Mouse (Mus musculus): ENCODE data around the gene Eif4a2. TPM values are rescaled to one million over a fixed set of nuclear protein-coding genes. Genes with fewer than 3 reads are reported as not detected.

Eif4a2 gene
- polyA plus RNA-seq, 1 experiment: 4.3 TPM

DNA sequence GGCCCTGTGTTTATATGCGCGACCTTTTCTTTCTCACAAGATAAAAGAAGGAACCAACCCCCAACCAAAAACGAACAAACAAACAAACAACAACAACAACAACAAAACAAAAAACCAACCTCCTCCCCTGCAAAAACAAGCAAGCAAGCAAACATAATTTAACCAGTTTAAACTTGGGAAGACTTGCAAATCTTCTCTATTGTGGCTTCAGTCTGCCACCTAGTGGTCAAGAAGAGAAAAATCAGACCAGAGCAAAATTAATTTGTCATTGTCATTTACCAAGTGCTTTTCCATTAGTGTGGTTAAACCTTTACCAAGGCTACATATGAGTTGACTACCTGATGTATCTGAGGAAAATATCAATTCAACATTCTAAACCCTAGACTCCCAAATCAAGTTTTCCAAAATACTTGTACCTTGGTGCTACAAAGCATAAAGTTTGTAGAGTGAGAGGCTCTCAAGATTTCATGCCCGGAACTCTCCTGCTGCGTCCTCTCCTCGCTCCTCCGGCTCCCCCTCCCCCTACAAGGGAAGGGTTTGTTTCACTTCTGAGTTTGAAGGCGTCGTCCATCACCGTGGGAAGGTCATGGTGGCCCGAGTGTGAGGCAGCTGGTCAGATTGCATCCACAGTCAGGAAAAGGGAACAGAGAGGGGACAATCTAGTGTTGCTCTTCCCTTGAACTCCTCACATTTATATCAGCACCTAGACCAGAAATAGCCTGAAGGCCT lies 28.3 kb downstream of the Eif4a2 start:
- no peak for TF ChIP-seq GATA1 (IDR thresholded peaks at IDR 0.05; ENCODE audit: low read length)

DNA sequence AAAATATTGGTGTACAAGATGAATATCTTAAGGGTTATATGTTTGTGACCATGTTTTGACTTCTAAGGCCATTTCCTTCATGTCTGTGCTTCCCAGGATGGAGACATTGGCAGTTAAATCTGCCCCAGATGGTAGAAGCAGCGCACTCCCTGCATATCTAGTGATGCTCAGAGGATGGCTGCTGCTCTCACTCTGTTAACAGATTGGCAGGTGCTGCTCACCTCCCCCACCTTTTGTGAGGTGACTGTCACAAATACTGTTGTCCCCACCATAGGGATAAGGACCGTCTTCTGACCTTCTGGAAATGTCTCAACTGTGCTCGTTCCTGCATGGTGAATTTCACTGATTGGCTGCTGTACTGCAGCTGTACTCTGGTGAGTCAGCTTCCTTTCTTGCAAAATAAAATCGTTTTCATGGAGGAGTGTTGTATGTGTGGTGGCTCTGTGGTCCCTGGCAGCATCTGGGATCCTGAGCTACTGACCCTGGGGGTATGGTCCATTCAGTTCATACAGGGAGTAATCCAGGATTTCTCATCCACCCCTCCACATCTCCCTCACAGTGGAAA lies 29.2 kb downstream of the Eif4a2 start:
- TF ChIP-seq GATA1 (IDR thresholded peaks at IDR 0.05; ENCODE audit: low read length): no peak

DNA sequence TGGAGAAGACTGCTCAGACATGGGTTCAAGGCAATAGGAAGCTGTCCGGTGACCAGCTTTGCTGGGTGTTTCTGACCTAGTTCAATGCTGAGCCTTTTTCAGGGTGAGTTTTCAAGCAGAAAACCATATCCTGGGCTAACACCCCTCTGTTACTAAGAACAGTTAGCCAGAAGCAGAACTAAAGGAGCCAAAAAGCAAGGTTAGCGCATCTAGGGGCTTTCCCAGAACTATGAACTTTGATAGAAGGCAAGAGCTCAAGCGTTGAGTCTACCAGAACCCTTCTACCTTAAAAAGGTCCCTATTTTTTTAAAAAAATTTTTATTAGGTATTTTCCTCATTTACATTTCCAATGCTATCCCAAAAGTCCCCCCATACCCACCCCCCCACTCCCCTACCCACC lies 33.7 kb downstream of the Eif4a2 start:
- TF ChIP-seq GATA1 (IDR thresholded peaks at IDR 0.05; ENCODE audit: low read length): no peak

DNA sequence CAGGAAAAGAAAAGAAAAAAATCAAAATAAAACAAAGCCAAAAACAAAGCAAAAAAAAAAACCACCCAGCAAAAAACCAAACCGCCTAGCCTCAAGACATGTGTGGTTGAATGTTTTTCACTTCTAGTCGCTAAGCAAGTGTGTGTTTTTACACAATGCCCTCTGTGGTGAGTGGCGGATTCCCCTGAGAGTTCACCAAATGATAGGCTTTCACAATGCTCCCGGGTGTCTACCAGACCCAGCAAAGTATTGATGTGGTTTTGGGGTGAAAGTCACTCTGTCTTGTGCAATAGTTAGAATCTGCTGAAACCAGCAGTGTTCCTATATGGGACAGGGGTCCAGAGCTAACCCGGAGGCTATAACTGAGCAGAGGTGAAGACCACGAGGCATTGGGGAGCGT lies 37.1 kb downstream of the Eif4a2 start:
- TF ChIP-seq GATA1 (IDR thresholded peaks at IDR 0.05; ENCODE audit: low read length): no peak

DNA sequence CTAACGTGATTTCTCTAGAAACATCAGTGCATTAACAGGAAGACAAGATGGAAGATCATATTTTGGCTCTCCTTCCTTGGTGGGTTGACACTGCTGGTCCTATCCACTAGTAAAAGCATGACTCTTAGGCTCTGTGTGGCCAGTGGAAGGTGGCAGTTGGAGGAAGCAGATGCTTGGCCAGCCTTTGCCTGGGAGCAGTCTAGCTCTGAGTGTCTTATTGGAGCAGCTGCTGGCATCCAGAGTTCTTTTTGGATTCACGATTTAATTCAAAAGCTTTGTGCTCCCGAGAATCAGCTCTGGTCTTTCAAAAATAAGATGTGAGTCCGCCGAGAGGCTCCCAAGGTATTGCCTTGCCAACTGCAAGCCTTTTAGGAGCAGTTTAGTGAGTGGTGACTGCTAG lies 38.0 kb downstream of the Eif4a2 start:
- TF ChIP-seq GATA1 (IDR thresholded peaks at IDR 0.05; ENCODE audit: low read length): no peak

DNA sequence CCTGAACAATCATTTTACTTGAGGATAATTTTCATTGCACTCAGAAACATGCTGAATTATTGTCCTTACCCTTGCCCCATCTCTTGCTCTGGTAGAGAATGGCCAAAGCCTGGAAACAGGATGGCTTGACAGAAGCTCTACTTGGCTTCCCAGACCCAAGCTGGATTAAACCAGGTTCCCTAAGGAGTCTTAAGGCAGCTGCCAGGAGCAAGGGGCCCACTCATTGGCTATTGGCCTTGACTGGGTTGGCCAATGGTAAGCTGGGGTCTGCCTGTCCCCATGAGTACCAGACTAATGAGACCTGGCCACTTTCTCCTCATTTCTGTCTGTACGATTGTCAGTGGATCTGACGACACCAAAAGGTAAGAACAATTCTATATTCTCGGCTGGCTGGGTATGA lies 39.0 kb downstream of the Eif4a2 start, which contains the start of gene Adipoq:
Adipoq (plus strand) TSS at position 257 of the 400 bp plus-strand sequence.
- no peak for TF ChIP-seq GATA1 (IDR thresholded peaks at IDR 0.05; ENCODE audit: low read length)

DNA sequence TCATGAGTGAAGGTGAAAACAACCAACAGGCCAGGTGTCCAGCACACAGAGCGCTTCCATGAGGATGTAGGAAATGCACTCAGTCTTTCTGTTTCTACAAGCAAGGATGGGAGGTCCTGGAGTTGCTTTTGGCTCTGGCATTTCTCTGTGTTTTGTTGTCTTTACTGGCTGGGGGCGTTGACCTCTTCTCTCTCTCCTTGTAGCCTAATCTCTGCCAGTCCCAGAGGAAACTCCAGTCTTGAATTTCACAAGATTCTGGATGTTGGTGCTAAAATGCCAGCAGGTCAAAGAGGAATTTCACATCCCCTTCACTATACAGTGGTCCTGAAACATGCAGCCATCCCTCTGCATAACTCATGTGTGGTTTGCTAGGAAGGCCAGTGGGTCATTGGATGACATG lies 41.7 kb downstream of the Eif4a2 start:
- no peak for TF ChIP-seq GATA1 (IDR thresholded peaks at IDR 0.05; ENCODE audit: low read length)

DNA sequence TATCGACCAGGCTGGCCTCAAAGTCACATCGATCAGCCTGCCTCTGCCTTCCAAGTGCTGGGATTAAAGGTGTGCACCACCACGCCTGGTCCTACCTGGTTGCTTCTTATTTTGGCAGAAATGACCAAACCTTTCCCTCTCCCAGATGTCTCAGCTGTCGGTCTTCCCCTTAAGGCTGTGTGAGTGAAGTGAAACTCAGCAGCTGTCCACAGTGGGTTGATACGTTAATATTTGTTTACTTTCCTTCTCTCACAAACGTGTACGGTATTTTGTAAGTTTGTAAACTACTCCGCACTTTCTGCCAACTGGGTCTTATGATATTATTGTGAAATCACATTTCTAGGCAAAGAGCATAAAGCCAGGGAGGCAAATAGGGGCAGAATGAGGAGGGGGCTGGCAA lies 42.2 kb downstream of the Eif4a2 start:
- TF ChIP-seq GATA1 (IDR thresholded peaks at IDR 0.05; ENCODE audit: low read length): no peak

DNA sequence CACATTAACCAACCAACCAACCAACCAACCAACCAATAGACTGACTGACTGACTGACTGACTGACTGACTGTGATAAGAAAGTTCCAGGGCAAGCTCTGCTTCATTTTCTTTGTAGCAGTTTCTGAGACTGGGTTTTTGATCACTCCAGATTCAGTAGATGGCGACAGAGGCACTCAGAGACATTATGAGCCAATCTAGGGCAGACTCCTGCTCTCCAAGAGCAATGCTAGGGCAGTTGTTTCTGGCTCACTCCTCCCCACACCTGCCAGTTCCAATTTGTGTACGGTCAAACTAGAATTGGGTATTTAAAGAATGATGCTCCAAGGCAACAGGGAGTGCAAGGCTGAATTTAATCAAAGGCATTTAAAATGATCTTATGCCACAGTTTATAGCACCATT lies 44.2 kb downstream of the Eif4a2 start:
- TF ChIP-seq GATA1 (IDR thresholded peaks at IDR 0.05; ENCODE audit: low read length): no peak

DNA sequence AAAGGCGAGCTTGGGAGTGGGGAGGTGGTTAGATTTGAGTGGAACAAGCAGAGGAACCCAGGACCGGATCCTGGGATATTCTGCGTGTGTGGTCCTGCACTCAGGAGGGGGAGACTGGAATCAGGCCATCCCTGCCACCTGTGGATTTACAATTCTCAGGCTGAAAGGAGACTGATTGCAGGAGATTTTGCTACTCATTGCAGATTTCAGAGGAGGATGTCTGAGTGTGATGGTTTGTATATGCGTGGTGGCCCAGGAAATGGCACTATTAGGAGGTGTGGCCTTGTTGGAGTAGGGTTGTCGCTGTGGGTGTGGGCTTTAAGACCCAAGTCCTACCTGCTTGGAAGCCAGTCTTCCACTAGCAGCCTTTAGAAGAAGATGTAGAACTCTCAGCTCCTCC lies 47.0 kb downstream of the Eif4a2 start:
- no peak for TF ChIP-seq GATA1 (IDR thresholded peaks at IDR 0.05; ENCODE audit: low read length)

DNA sequence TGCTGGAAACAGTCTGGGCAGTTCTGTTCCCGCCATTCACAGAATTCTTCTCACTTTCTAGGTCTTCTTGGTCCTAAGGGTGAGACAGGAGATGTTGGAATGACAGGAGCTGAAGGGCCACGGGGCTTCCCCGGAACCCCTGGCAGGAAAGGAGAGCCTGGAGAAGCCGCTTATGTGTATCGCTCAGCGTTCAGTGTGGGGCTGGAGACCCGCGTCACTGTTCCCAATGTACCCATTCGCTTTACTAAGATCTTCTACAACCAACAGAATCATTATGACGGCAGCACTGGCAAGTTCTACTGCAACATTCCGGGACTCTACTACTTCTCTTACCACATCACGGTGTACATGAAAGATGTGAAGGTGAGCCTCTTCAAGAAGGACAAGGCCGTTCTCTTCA lies 49.8 kb downstream of the Eif4a2 start:
- no peak for TF ChIP-seq GATA1 (IDR thresholded peaks at IDR 0.05; ENCODE audit: low read length)

DNA sequence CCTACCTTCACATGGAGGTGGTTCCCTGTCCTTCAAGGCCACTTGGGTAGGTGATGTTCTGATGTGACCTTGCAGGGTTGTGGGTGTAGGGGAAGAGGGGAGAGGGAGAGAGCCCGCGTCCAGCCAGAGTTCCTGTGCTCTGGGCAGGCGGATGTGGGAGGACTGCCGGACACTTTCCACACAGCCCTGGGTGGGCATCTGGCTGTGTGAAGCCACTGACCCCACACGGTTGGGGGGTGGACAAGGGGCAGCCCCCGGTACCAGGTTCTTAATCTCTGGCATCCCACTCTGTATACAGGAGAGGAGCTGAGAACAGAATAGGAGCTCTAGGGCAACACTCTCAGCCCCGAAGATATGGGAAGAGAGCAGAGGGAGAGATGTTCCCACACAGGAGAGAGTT lies 51.0 kb downstream of the Eif4a2 start:
- TF ChIP-seq GATA1 (IDR thresholded peaks at IDR 0.05; ENCODE audit: low read length): no peak

DNA sequence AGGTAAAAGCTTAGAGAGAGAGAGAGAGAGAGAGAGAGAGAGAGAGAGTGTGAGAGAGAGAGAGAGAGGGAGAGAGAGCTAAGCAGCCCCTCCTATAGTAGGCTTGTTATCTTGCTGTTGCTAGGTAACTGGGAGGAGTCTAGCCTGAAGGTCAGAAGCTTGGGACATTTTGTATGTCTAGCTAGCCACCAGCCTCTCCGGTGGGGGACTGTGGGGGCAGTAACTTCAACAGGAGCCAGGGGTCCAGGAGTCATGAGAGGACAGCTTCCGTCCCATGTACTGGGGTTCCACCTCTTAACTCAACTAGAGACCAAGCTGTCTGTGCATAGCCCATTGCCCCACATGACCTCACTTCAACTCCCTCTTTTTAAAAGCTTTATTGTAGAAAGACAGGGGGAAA lies 51.7 kb downstream of the Eif4a2 start:
- no peak for TF ChIP-seq GATA1 (IDR thresholded peaks at IDR 0.05; ENCODE audit: low read length)

DNA sequence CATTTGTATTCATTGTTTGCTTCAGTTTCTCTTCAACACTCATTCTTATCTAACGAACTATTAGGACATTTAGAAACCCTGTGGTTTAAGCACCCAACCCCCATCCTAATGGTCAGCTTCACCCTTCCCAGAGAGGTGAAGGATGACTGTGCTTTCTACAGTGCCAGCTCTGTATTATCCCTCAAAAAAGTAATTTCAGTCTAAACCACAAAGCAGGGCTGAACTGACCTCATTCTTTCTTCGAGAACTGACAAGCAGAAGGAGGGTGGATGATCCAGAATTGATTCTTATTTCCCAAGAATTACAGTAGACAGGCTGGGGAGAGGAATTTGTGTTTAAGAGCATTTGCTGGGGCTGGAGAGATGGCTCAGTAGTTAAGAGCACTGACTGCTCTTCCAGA lies 52.5 kb downstream of the Eif4a2 start:
- no peak for TF ChIP-seq GATA1 (IDR thresholded peaks at IDR 0.05; ENCODE audit: low read length)

DNA sequence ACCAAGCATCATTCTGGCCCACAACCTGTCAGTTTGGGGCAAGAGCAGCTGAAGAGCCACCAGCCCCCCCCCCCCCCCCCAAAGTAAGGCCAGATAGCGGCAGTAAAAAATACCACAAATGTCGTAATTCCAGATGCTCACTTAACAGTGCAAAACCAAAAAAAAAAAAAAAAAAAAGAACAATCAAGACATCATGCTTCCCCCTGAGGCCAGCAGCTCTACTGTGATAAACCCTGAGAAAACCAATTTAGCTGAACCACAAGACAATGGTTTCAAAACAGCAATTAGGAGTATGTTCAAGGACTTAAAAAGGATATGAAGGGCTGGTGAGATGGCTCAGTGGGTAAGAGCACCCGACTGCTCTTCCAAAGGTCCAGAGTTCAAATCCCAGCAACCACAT lies 54.9 kb downstream of the Eif4a2 start:
- TF ChIP-seq GATA1 (IDR thresholded peaks at IDR 0.05; ENCODE audit: low read length): no peak

Other genes with a start within 250 kb of the Eif4a2 start
- 1.9 and 2.9 TPM in 2 replicates for gene Tbccd1, start 249.8 kb upstream of the Eif4a2 start, polyA plus RNA-seq (2012)
- gene Dnajb11, start 249.6 kb upstream of the Eif4a2 start, polyA plus RNA-seq (2012): 29.1 and 44.1 TPM in 2 replicates
- gene Ahsg, start 216.2 kb upstream of the Eif4a2 start, polyA plus RNA-seq (2012): 0.21 and 0.65 TPM in 2 replicates
- 3.9 and 4.9 TPM in 2 replicates for gene Fetub, start 189.1 kb upstream of the Eif4a2 start, polyA plus RNA-seq (2012)
- not detected in 2 replicates for gene Hrg, start 156.4 kb upstream of the Eif4a2 start, polyA plus RNA-seq (2012)
- not detected in 2 replicates for gene Kng2, start 78.0 kb upstream of the Eif4a2 start, polyA plus RNA-seq (2012)
- not detected in 2 replicates for gene Kng1, start 49.6 kb upstream of the Eif4a2 start, polyA plus RNA-seq (2012)
- 15.7 and 57.6 TPM in 2 replicates for gene Rfc4, start 20.3 kb downstream of the Eif4a2 start, polyA plus RNA-seq (2012)
- gene Adipoq, start 39.1 kb downstream of the Eif4a2 start, polyA plus RNA-seq (2012): not detected in 2 replicates
- 1.1 and 1.2 TPM in 2 replicates for gene St6gal1, start 117.3 kb downstream of the Eif4a2 start, polyA plus RNA-seq (2012)